Mouse (Mus musculus) adrenal gland, adult 2 months (tissue): Measurements from ENCODE around the gene Ackr2. TPM values are rescaled to one million over a fixed set of nuclear protein-coding genes. Genes with fewer than 3 reads are reported as not detected.

Experiments
- DNase-seq: peaks from one replicate; pipeline ENCODE4 v3.0.0; 2021
- polyA plus RNA-seq: library from polyadenylated mRNA; depleted of rRNA; stranded (reverse); fragments of >200 nt; gene quantifications from 2 replicates; pipeline ENCODE4 v1.2.3, GENCODE M21; 2012
- total RNA-seq, 2 experiments: library from RNA; stranded (reverse); gene quantifications; 2 replicates each; pipeline ENCODE4 v1.2.3; 2021

The Ackr2 gene
- total and polyA plus RNA-seq, 3 experiments, result 0.92 to 1.4 (median 1.2) TPM

DNA sequence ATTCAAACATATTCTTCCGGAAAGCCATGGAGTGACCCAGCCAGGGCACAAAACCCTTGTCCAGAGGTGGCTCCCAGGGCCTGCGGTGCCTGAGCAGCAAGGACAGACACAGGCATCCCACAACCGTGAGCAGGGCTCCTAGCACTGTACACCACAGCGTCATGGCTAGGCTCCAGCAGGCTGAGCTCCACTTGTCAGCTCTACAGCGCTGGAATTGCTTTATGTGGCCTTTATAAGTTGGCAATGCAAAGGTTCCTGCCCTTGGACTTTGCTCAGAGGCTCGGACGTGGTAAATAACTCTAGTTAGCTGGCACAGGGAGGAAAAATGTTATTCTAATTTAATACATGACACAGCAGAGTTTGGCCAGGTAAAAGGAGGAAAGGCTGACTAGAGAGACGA is 17.9 kb downstream of the Ackr2 start, which contains the start of gene Cyp8b1:
Gene Cyp8b1, minus strand, starts transcription at position 204 of the 400 bp plus-strand sequence.
- peak; percentile 83 for DNase-seq

DNA sequence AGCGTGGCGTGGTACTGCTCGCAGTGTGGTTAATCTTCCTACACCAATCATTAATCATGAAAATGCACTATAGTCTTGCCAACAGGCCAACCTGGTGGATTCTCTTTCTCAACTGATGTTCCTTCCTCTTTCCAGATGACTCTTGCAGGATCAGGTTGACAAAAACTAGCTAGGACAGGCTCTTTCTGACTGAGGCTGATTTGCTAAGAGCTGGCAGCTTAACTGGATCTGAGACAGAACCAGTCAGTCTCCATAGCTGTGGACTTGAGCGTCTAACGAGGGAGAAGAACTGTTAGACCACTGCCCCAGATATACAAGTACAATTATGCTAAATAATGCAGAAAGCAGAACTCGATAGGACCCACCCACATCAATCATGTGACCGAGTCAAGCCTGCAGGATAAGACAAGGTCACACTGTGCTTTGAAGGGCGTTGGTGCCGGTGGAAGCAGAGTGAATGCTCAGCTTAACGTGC is 20.9 kb downstream of the Ackr2 start:
- peak; percentile 67 for DNase-seq

DNA sequence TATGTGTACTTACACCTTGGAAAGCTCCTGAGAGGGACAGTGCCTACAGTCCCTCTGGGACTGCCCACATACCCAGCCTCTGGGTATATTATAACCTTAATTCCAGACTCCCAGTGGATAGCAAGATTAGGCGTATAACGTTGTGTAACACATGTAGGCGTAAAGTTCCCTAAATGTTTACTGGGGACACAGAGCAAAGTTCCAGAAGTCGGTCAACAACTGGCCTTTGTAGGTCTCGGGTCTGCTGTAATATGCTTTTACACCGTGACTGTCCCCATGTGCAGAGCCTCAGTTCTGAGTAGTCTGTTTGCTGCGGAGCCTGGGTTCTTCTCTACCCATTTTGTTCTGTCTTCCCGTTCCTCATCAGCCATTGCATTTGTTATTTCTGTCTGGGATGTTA is 25.3 kb downstream of the Ackr2 start:
- DNase-seq, result no peak

DNA sequence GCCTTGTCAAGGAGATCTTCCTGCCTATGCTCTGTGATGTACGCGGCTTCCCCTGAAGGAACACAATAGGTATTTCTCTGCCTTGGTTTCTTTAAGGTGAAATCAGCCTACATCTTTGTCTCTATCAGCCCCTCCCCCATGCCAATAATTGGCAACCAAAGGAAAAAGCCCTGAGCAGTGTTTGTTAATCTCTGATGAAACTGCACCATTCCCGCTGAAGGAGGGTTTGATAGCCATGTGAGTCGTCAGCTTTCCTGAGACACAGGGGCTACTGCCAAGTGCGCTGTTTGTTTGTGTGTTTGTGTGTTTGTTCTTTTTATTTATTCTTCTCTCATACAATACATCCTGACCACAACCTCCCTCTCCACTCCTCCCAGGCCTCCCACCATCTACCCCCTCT is 25.8 kb downstream of the Ackr2 start:
- DNase-seq, result no peak

DNA sequence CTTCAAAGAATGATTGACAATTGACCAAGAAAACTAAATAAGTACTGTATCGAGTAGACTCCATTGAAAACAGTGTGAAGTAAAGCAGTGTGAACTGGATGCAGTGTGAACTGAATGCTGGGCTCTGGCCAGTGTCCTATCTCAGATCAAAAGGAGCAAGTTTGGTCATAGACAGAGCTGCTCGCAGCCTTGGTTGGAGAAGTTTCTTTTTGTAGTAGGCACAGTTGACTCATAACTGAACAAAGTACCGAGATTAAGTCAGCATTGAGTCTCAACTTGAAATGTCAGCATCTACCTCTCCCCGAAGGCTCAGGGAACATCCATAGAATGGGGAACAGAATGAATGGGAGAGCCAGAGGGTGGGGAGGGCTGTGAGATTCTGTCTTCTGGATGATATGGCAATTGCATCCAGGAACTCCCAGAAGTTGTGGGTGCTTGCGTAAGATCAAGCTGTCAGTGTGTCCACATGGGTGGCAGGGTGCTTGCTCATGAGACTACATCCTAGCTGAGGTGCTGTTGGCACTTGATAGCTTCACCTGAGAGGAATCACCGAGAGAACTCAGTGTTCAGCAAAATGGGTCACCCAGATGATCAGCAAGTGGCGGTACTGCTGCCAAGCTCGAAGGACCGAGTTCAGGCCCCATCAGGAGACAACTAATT is 26.9 kb downstream of the Ackr2 start:
- peak; percentile 35 for DNase-seq

DNA sequence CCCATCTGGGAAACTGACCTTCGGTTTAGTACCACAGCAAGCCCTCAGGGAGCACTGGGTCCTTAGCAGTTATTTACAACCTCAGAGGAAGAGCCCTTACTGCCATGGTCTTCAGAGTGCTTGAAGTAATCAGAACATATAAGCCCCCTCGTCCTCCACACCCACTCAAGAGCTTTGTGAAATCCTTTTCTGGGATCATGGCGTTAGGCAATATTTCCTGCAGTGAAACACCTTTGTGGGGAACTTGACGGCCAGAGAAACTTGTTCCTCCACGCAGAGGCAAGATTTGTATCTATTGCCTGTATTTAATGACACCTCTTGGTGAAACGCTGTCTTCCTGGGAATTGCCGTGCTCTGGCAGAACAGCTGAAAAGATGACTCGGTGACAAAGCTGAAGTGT is 27.8 kb downstream of the Ackr2 start:
- no peak for DNase-seq

DNA sequence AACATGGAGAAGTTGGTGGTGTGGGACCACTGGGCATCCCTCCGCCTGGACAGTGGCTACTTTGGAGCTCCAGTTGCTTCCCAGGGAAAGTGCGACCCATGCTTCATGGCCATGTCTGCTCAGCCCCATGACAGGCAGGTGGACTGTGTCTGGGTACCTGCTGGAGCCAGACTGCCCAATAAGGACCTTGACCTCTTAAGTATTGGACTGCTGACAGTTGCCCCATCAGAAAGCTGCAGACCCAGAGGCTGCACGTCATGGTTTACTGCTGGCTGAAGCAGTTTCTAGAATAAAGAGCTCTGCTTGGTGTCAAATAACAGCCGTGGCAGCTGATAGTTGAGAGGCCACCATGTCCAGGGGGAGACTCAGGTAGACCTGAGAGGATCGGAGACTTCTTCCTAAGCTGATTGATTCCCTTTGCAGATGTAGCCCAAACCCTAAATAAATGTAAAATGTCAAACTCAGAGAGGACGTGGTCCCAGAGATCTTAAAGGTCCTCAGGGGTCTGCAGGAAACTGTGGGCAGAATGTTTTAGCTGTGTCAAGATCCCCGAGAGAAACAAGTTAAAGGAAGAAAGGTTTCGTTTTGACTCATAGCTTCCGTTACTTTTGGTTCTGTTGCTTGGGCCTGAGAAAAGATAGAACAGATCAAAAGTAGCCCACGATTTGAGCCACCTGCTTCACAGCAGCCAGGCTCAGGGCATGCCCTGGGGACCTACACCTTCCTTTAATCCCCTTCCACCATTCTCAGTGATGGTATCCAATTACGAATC is 28.7 kb downstream of the Ackr2 start:
- no peak for DNase-seq

DNA sequence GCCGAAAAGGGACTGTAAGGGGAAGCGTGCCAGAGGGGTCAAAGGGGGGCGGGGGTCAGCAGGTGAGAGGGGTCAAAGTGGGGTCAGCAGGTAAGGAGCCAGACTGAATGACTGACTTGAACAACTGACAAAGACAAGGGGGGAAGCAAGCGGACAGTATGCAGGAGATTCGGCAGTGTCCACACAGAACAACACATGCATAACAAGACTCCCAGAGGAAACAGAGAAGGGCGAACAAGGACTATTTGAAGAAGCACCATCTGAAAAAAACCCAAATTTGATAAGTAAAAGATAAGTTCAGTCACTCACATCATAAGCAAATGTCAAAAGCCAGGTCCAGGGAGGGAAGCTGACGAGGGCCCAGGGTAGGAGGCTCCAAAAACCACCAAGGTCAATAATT is 29.6 kb downstream of the Ackr2 start:
- DNase-seq, result no peak

DNA sequence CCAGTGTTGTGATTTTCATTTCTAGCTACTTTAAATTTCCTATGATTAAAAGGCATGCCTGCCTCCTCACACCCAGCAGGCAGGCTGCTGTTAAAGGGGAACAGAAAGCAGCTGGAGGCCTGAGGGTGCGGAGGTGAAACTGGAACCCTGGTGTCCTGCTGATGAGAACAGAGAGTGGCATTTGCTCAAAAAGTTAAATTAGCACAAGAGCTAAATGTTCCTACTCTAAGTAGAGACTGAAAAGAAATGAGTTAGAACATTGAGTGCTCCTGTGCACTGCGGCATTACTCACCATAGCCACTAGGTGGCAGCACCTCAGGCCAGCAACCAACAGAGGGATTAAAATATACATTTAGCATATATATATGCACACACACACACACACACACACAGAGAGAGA is 30.3 kb downstream of the Ackr2 start:
- DNase-seq, result no peak

DNA sequence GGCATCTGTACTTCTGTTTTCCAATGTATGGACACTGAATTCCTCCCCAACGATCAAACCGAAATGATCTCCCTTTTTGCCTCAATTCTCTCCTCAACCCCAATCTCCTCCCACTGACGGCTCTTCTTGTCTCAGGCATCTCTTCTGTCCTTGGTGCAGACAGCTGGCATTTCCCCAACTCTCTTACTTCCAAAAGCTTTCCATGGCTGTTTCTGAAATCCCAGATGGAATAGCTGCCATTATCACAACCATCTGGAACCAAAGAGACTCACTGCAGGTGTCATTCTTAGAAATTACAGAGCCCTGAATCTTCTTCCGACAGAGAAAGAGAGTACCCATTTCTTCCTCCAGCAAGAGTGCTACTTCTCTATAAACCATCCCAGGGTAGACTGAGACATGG is 36.7 kb downstream of the Ackr2 start:
- DNase-seq, result no peak

DNA sequence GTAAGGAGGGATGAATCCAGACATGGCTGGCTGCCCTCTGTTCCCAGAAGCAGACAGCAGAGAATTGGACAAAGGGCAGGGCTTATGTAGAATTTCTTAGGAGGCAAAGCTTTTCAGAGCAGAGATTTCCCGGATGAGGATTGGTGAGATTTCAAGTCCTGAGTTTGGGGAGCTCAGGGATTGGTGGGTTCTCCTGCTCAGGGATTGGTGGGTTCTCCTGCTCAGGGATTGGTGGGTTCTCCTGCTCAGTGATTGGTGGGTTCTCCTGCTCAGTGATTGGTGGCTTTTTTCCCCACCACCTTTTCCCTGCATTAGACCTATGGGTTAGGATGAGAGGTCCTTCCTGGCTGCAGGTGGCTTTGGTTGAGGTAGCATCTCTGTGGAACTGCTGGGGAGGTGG is 38.8 kb downstream of the Ackr2 start:
- no peak for DNase-seq

DNA sequence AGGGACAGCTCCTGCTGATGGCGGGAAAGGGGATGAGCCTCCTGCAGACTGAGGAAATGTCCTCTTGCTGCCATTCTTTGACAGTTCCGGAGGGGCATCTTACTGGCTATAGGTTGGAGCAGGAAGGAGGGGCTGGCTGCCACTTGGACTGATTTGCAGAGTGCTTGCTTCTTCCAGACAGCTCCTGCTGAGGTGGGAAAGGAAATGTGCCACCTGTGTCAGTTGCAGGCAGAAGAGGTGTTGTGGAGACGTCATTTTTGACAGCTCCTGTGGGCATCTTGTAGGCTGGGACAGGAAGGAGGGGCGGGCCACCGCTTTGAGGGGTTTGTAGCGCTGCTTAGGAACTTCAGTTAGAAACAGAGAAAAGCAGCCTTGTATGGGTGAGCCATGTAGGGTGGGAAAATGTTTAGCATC is 39.3 kb downstream of the Ackr2 start:
- DNase-seq, result no peak

DNA sequence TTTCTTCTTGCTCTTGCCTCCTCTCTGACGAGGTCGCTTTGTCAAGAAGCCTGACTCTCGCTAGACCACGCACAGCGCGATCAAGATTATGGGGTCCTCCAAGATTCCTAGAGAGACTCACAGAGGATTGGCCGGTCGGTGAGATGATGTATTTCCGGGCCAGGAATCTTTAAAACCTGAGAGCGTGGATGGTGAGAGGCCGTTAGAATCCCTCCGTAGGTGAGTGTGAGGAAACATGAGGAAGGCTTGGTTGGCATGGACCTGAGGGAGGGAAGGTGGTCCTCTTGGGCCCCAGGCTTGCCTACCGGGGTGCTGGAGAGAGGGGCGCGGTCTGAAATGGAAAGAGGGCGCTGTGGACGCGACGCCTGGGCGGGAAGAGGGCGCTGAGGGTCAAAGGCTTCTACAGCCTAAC is 39.8 kb downstream of the Ackr2 start:
- DNase-seq, result no peak

DNA sequence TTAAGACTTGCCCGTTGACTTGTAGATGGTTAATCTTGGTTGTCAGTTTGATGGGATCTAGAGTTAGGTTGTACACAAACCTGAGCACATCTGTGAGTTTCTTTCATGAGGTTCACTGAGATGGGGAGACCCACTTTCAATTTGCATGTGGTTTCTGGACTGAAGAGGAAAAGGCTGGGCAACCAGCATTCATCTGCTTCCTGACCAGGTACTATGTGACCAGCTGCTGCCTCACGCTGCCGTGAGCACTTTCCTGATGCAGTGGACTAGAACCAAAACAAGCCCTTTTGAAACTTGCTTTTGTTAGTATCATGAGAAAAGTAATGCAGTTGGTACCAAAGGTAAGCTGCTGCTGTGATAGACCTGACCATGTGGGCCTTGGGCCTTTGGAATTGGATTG is 44.9 kb downstream of the Ackr2 start:
- no peak for DNase-seq

DNA sequence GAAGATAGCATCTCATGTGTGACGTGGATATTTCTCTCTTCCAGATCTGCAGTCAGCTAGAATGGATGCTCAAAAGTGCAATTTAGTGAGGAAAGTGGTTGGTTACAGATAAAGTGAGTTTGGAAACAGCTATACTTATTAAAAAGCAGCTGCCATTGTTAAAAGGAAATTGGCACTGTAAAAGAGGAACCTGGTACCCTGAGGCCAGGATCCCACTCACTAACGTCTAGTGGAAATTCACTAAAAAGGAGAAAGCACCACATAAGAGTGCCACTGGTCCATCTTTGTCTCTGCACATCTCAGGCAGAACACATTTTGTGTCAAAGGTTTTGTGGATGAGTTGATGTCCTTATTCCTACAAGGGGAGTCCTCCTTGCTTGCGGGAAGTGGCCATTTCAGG is 45.5 kb downstream of the Ackr2 start:
- no peak for DNase-seq

DNA sequence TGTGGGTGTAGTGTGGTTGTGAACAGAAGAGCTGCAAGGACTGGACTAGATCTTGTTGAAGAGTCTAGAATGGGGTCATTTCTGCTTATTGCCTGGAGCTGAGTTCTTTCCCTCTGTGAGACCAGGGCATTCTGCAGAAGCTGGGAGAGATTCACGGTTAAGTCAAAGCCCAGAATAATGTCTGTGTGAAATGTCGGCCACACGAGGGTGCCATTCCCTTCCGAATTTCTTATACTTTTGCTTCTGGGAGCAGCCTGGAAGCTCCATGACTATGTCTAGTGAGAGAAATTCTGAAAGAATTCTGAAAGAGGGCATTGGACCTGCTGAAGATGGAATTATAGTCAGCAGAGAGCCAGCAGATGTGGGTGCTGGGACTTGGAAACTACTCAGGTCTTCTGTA is 49.6 kb downstream of the Ackr2 start:
- DNase-seq, result peak; percentile 72

DNA sequence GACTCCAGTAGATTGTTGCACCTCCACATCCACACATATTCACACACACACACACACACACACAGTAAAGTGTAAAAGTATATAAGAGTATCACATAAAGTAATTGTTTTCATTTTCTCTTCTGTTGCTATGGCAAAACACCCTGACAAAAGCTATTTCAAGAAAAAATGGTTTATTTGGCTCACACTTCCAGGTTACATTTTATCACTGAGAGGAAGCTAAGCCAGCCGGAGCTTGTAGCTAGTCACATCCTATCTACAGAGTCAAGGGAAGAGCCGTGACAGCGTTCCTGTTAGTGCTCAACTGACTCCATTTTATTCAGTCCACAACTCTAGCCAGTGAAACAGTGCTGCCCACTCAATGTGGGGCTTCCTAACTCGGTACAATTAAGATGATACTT is 50.3 kb downstream of the Ackr2 start:
- DNase-seq, result no peak

DNA sequence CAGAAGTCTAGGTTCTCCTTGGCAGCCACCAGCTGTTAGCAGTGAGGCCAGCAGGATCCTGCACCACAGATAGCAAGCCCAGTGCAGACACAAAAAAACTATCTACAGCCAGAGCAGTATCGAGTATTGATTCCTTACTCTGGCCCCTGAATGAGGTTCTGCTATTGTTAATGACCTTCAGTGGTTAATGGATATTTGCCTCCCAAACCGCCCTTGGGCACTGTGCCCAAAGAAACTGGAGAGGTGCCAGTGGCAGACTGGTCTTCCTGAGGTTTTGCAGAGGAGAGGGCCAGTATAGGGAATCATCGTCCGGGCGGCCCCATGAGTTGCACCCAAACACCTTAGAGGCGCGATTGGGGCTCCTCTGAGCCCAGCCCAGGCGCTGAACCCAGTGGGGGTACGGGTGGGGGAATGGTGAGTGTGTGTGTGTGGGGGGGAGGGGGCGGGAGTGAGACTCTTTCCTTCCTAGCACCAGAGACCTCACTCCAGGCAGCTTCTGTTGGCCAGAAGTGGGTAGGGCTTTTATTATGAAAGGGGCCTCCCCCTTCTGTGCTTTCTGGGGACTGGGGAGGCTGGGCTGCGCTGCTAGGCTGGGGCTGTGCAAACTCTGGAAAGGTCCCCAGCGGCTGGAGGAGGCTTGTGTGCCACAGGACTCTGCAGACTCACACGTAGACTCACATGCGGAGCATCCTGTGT is 52.4 kb downstream of the Ackr2 start, which contains the start of gene Fam198a:
Gene Fam198a, plus strand, starts transcription at position 571 of the 696 bp plus-strand sequence.
- DNase-seq, result peak; percentile 92

DNA sequence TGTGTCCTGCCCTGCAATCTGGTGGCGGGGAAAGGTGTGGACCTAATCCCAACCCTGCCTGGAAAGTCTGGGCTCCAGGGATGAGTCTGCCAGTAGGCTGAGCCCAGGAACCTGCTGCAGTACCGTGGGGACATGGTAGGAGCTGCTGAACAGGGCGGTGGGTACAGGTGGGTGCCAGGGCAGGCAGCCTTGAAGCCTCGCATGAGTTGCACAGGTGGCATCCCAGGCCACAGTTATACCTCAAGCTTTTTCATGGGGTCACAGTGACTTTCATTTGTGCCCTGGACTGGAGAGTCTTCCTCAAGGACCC is 52.9 kb downstream of the Ackr2 start:
- no peak for DNase-seq

DNA sequence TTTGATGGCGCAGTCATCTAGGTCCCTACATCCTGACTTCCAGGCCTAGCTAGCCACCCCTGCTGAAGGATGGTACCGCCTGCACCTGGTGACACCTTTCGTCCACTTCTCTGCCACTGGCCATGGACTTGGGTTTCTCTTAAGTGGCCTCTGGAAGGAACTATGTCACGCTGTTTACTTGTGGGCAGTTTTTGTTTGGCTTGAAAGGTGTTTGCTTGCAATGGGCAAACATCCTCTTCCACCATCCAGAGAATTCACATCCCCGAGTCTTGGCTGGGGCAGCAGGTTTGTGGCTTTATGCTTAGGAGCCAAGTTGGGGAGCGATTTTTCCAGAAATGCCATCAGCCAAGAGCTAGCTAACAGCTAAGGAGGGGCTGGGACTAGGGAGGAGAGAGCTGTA is 54.4 kb downstream of the Ackr2 start:
- DNase-seq, result no peak

DNA sequence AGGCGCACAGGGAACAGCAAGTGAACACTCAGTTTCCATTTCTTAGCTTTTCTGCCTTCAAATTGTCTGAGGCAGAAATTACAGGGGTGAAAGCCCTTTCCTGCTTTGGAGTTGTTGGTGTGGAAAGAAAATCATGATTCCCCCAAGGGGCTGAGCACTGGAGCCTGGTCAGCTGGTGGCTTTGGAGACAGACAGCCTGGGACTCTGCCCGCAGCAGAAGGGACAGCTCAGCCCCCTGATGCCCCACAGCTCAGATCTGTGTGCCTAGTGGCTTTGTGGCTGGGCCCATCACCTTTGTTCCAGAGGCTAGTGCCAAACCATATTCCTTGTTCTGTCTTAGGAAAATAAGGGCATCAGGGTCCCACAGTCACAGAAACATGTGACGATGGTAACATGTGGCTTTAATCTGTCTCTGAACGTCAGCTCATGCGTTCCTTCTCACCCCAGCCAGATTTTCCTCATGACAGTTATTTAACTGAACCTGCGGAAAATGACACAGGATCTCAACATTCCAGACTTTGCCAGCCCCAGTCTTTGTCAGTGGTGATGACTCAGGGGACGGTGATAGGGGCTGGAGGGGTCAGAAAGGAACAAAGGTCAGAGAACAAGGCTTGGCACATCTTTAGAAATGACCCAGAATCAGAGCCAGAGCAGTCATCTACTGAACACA is 61.9 kb downstream of the Ackr2 start:
- DNase-seq, result peak; percentile 61
